Mouse (Mus musculus) limb, embryonic 13.5 days (tissue): ENCODE results near the gene Serpina3b. TPM values are rescaled to one million over a fixed set of nuclear protein-coding genes. Genes with fewer than 3 reads are reported as not detected.

Source experiments
- ATAC-seq: fragments of 200-750 bp; cut with Nextera tagmentation; 2 replicates; pipeline ENCODE4 v1.8.0; 2017; ENCODE audit warnings: low read depth, moderate number of reproducible peaks, moderate TSS enrichment; ENCODE audit not compliant: low FRiP score
- H3K27ac ChIP-seq: fragments of 300-500 bp; sonication (generic); 2 replicates; pipeline ENCODE4 v1.5.1; 2015; ENCODE audit warnings: inconsistent platforms, mild to moderate bottlenecking, moderate library complexity
- H3K27me3 ChIP-seq: fragments of 300-500 bp; sonication (generic); 2 replicates; pipeline ENCODE4 v1.6.1; 2015; ENCODE audit warnings: mild to moderate bottlenecking, inconsistent platforms
- H3K36me3 ChIP-seq: fragments of 300-500 bp; sonication (generic); 2 replicates; pipeline ENCODE4 v1.6.1; 2015; ENCODE audit warnings: inconsistent platforms, mild to moderate bottlenecking, moderate library complexity
- H3K4me1 ChIP-seq: fragments of 300-500 bp; sonication (generic); 2 replicates; pipeline ENCODE4 v1.6.1; 2015; ENCODE audit warnings: inconsistent platforms
- H3K4me2 ChIP-seq: fragments of 300-500 bp; sonication (generic); replicated peaks from 2 replicates; pipeline ENCODE4 v1.6.1; 2015; ENCODE audit warnings: inconsistent platforms, mild to moderate bottlenecking, moderate library complexity
- H3K4me3 ChIP-seq: fragments of 300-500 bp; sonication (generic); 2 replicates; pipeline ENCODE4 v1.5.1; 2015; ENCODE audit warnings: moderate library complexity, mild to moderate bottlenecking, inconsistent platforms
- H3K9ac ChIP-seq: fragments of 300-500 bp; sonication (generic); 2 replicates; pipeline ENCODE4 v1.6.1; 2015; ENCODE audit warnings: mild to moderate bottlenecking, inconsistent platforms
- H3K9me3 ChIP-seq: fragments of 300-500 bp; sonication (generic); 2 replicates; pipeline ENCODE4 v1.6.1; 2016; ENCODE audit warnings: inconsistent platforms
- WGBS: fragments of 180-500 bp; shearing (Covaris S2); methylation state at CpG from one replicate; pipeline ENCODE4 v1.1.7; 2015; 5-methylcytosine and 5-hydroxymethylcytosine counted together
- polyA plus RNA-seq: library from polyadenylated mRNA; unstranded; fragments of >200 nt; fragmentation: Nextera tagmentation; extraction: Ambion mirVana; gene quantifications from 2 replicates; pipeline ENCODE4 v1.2.1, GENCODE M21; 2015

Serpina3b gene
- polyA plus RNA-seq, 1 experiment from 2014 or later: not detected

GRCm38 (mm10) chr12:104185046-104185445, 57.2 kb downstream of the Serpina3b start:
- no peaks in the 10 kb centered on the region for H3K27me3 ChIP-seq
- no peak for ATAC-seq
- WGBS: 56% methylated on average over 4 of the region's 4 CpGs
- no peak overlapping the region for H3K9ac ChIP-seq
- H3K4me3 ChIP-seq: no peak overlapping the region
- H3K27ac ChIP-seq: no peak overlapping the region
- H3K4me1 ChIP-seq: no peaks in the 10 kb centered on the region
- H3K36me3 ChIP-seq: no peaks in the 10 kb centered on the region
- H3K4me2 ChIP-seq: no peak overlapping the region
- H3K9me3 ChIP-seq: no peaks in the 10 kb centered on the region

GRCm38 (mm10) chr12:104186041-104186581, 58.3 kb downstream of the Serpina3b start:
- no peak for ATAC-seq
- Histone ChIP-seq H3K9ac (no peak overlapping the region), H3K27ac (no peak overlapping the region), H3K36me3 (no peaks in the 10 kb centered on the region), H3K9me3 (no peaks in the 10 kb centered on the region), H3K4me2 (no peak overlapping the region), H3K27me3 (no peaks in the 10 kb centered on the region), H3K4me1 (no peaks in the 10 kb centered on the region), H3K4me3 (no peak overlapping the region)
- WGBS: 78% methylated on average over 3 of the region's 3 CpGs

Other genes starting within 250 kb of the Serpina3b start
- gene Serpina1c, start 223.1 kb upstream of the Serpina3b start, polyA plus RNA-seq: 0.46 TPM in 1 of 2 replicates, not detected in the other
- gene Serpina1e, start 169.0 kb upstream of the Serpina3b start, polyA plus RNA-seq: 0.45 TPM in 1 of 2 replicates, not detected in the other
- not detected in 2 replicates for gene Serpina11, start 138.0 kb upstream of the Serpina3b start, polyA plus RNA-seq
- gene Serpina9, start 114.2 kb upstream of the Serpina3b start, polyA plus RNA-seq: not detected in 2 replicates
- not detected in 2 replicates for gene Serpina12, start 83.6 kb upstream of the Serpina3b start, polyA plus RNA-seq
- gene Serpina5, start 26.9 kb upstream of the Serpina3b start, polyA plus RNA-seq: not detected in 2 replicates
- gene Serpina3a, start 15.3 kb upstream of the Serpina3b start, polyA plus RNA-seq: not detected in 2 replicates
- not detected in 2 replicates for gene Serpina3c, start 25.9 kb downstream of the Serpina3b start, polyA plus RNA-seq
- not detected in 2 replicates for gene Serpina3f, start 86.5 kb downstream of the Serpina3b start, polyA plus RNA-seq
- 0.72 and 1.2 TPM in 2 replicates for gene Serpina3g, start 108.2 kb downstream of the Serpina3b start, polyA plus RNA-seq
- gene Serpina3i, start 135.1 kb downstream of the Serpina3b start, polyA plus RNA-seq: 0.59 and 0.70 TPM in 2 replicates
- gene Serpina3j, start 186.6 kb downstream of the Serpina3b start, polyA plus RNA-seq: not detected in 2 replicates
- not detected in 2 replicates for gene Serpina3k, start 210.5 kb downstream of the Serpina3b start, polyA plus RNA-seq
- gene Serpina3m, start 210.5 kb downstream of the Serpina3b start, polyA plus RNA-seq: not detected in 2 replicates